ENCODE assay signal across 9 mouse cellular contexts in the genomic region with DNA sequence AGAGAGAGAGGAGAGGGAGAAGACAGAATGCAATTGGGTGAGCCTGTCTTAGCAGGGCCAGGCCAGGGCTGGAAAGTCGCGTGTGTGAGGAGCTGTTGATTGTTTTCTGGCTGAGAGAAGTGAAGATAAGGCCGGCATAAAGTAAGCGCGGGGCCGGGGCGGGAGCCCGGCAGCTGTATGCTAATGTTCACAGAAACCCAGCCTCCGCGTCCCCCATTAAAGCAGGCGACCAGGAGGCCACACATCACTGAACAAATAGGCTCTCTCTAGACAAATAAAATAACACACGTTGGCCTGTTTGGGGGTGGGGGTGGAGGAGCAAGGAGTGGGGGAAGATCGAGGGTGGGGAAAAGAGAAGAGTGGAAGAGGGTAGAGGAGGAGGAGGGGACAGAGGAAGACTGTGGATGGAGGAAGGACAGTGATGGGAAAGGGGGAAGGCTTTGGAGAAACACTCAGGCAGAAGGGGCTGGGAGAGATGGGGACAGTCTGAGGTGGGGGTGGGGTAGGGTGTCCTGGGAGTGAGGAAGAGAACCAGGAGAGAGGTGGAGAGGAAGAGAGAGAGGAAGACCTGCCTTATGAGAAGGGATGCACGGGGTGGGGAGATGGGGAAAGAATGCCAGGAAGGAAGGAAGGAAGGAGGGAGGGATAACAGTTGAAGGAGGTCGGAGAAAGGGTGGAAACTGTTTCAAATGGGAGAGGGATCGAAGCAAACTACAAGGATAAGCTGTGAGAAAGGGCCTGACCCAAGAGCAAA. TPM values are rescaled to one million over a fixed set of nuclear protein-coding genes. Genes with fewer than 3 reads are reported as not detected.
A peak's percentile ranks its signal among the peaks of the same experiment; 100 is the strongest.
DNase-seq lines count a peak whose midpoint lies in the region; ATAC-seq and TF ChIP-seq lines count a peak whose summit lies in the region.
"Had no signal": no experiment of that assay in that cellular context is flagged by ENCODE, and none has a peak within 500 bp of the region (broad histone marks: within the 10 kb centered on the region; RNA-seq: fewer than 3 reads in every experiment).

No protein-coding gene starts in this region.

- no peak for TF ChIP-seq CTCF in kidney, postnatal 0 days (IDR thresholded peaks at IDR 0.05; ENCODE audit: low read depth)
- TF ChIP-seq CTCF in brain, embryonic 14.5 days (IDR thresholded peaks at IDR 0.05; ENCODE audit: borderline replicate concordance, extremely low read depth, insufficient read depth, insufficient read length), result no peak

- no peak overlapping the region for H3K27ac ChIP-seq in kidney, postnatal 0 days
- no peak overlapping the region for H3K27ac ChIP-seq in heart, embryonic 16.5 days (ENCODE audit: low read length)
- H3K27ac ChIP-seq in midbrain, embryonic 14.5 days (replicated peaks; ENCODE audit: low read depth, low read length), result peak overlapping the region; percentile 74

- no peaks in the 10 kb centered on the region for H3K9me3 ChIP-seq in kidney, postnatal 0 days (replicated peaks; ENCODE audit: low read length)
- no peaks in the 10 kb centered on the region for H3K9me3 ChIP-seq in heart, embryonic 16.5 days (replicated peaks; ENCODE audit: control insufficient read depth, low read length)
- H3K9me3 ChIP-seq in midbrain, embryonic 14.5 days (ENCODE audit: control insufficient read depth, low read length), result no peaks in the 10 kb centered on the region

- TF ChIP-seq POLR2A in brain, embryonic 14.5 days (IDR thresholded peaks at IDR 0.05; ENCODE audit: borderline replicate concordance, extremely low read depth, insufficient read depth, insufficient read length, poor library complexity, severe bottlenecking), result no peak

- no peak overlapping the region for H3K4me2 ChIP-seq in kidney, postnatal 0 days (ENCODE audit: low read length)
- peak overlapping the region; percentile 54; the same call in 1 of the 2 replicates for H3K4me2 ChIP-seq in heart, embryonic 16.5 days (ENCODE audit: low read depth, low read length)
- H3K4me2 ChIP-seq in midbrain, embryonic 14.5 days (ENCODE audit: low read length), result peak overlapping the region; percentile 53

- ATAC-seq in kidney, postnatal 0 days (replicated peaks; ENCODE audit: low FRiP score, low read depth), result no peak
- peak; percentile 78 for ATAC-seq in heart, embryonic 16.5 days (replicated peaks; ENCODE audit: extremely low read depth, insufficient read depth, low FRiP score)
- peak; percentile 9; the same call in 1 of the 2 replicates for ATAC-seq in midbrain, embryonic 14.5 days (ENCODE audit: low FRiP score, low TSS enrichment)

- peaks cover 21% of the 10 kb centered on the region for H3K4me1 ChIP-seq in kidney, postnatal 0 days (replicated peaks; ENCODE audit: insufficient read depth, low read length)
- H3K4me1 ChIP-seq in heart, embryonic 16.5 days (ENCODE audit: control insufficient read depth, insufficient read depth, low read length), result peaks cover 24% of the 10 kb centered on the region
- H3K4me1 ChIP-seq in midbrain, embryonic 14.5 days (ENCODE audit: control insufficient read depth, insufficient read depth, low read length), result peaks cover 45% of the 10 kb centered on the region

- no peak overlapping the region for H3K9ac ChIP-seq in kidney, postnatal 0 days (ENCODE audit: low read depth, low read length)
- H3K9ac ChIP-seq in heart, embryonic 16.5 days (ENCODE audit: low read length), result no peak overlapping the region
- 0 out of 2 replicates have a peak overlapping the region, but pooled peaks have one; percentile 9 for H3K9ac ChIP-seq in midbrain, embryonic 14.5 days (replicated peaks; ENCODE audit: low read length)

- H3K4me3 ChIP-seq in kidney, postnatal 0 days (replicated peaks; ENCODE audit: low read depth, low read length), result no peak overlapping the region
- H3K4me3 ChIP-seq in heart, embryonic 16.5 days (ENCODE audit: low read length), result peak overlapping the region; percentile 40; the same call in 1 of the 2 replicates
- no peak overlapping the region for H3K4me3 ChIP-seq in midbrain, embryonic 14.5 days (replicated peaks; ENCODE audit: low read depth, low read length)
- H3K4me3 ChIP-seq: myocyte had no signal

- WGBS in kidney, postnatal 0 days, result 3% methylated on average over 16 of the region's 16 CpGs
- WGBS in heart, embryonic 16.5 days, result 2% methylated on average over 16 of the region's 16 CpGs
- 1% methylated on average over 16 of the region's 16 CpGs for WGBS in midbrain, embryonic 14.5 days

- peaks cover 71% of the 10 kb centered on the region for H3K27me3 ChIP-seq in kidney, postnatal 0 days (ENCODE audit: insufficient read depth, low read length)
- H3K27me3 ChIP-seq in heart, embryonic 16.5 days (ENCODE audit: control insufficient read depth, insufficient read depth, low read length), result peaks cover 57% of the 10 kb centered on the region
- peaks cover 14% of the 10 kb centered on the region; the same call in 1 of the 2 replicates for H3K27me3 ChIP-seq in midbrain, embryonic 14.5 days (ENCODE audit: control insufficient read depth, insufficient read depth, low read length)

- DNase-seq in kidney, postnatal 0 days (ENCODE audit: low spot score), result peak; percentile 22
- no peak for DNase-seq in kidney, adult 8-10 months
- peak; percentile 95 for DNase-seq in brain, embryonic 14.5 days (ENCODE audit: low read depth)
- DNase-seq in midbrain, embryonic 14.5 days, result peak; percentile 79
- no peak for DNase-seq in left cerebral cortex, adult 11 months (ENCODE audit: low spot score)
- no peak for DNase-seq in testis, postnatal 10 days (ENCODE audit: low spot score)
- DNase-seq in c-Kit-positive CD71-positive TER-119-positive erythroid progenitor cells, embryonic 14.5 days (ENCODE audit: low spot score), result no peak

- no peaks in the 10 kb centered on the region for H3K36me3 ChIP-seq in kidney, postnatal 0 days (ENCODE audit: insufficient read depth, low read length)
- no peaks in the 10 kb centered on the region for H3K36me3 ChIP-seq in heart, embryonic 16.5 days (ENCODE audit: control insufficient read depth, insufficient read depth)
- H3K36me3 ChIP-seq in midbrain, embryonic 14.5 days (ENCODE audit: control insufficient read depth, insufficient read depth, low read length), result no peaks in the 10 kb centered on the region

RNA-seq across cellular contexts. Expression of gene Insm1, which starts 4.3 kb away (rescaled TPM):
- not detected in 2 replicates for polyA plus RNA-seq in kidney, postnatal 0 days (2015; fragmentation: Nextera tagmentation; extraction: Ambion mirVana)
- 51.1 and 74.2 TPM in 2 replicates for polyA plus RNA-seq in brain, embryonic 14.5 days (2012; rRNA removed)
- polyA plus RNA-seq in heart, embryonic 16.5 days (2015; fragmentation: Nextera tagmentation; extraction: Ambion mirVana), result 0.24 TPM in 1 of 2 replicates, not detected in the other
- polyA plus RNA-seq in midbrain, embryonic 14.5 days (2014; fragmentation: Nextera tagmentation; extraction: Ambion mirVana), result 5.8 and 7.6 TPM in 2 replicates
- polyA plus RNA-seq: myocyte had no signal

Comparison
In these comparisons a context has a peak if more than half of its experiments do, and no peak if none do; other contexts are left out.
1. DNase-seq: peak in kidney, postnatal 0 days (single experiment), brain, embryonic 14.5 days (single experiment) and midbrain, embryonic 14.5 days (single experiment); none in kidney, adult 8-10 months (0 of 2), left cerebral cortex, adult 11 months (single experiment), testis, postnatal 10 days (single experiment) and c-Kit-positive CD71-positive TER-119-positive erythroid progenitor cells, embryonic 14.5 days (single experiment).